Comparison of ENCODE assay signal across 22 mouse cellular contexts in genomic region chr19:12585310-12585709, GRCm38 (mm10). TPM values are rescaled to one million over a fixed set of nuclear protein-coding genes. Genes with fewer than 3 reads are reported as not detected.
DNase-seq lines count a peak whose midpoint lies in the region; ATAC-seq and TF ChIP-seq lines count a peak whose summit lies in the region.
"Had no signal": no experiment of that assay in that cellular context is flagged by ENCODE, and none has a peak within 500 bp of the region (broad histone marks: within the 10 kb centered on the region; RNA-seq: fewer than 3 reads in every experiment).

No protein-coding gene starts in this region.

- no peaks in the 10 kb centered on the region for H3K4me1 ChIP-seq in lung, embryonic 14.5 days (ENCODE audit: insufficient read depth)
- H3K4me1 ChIP-seq: forebrain, embryonic 12.5 days; midbrain, embryonic 10.5 days; neural tube, embryonic 15.5 days had no signal

- no peak overlapping the region for H3K4me3 ChIP-seq in lung, embryonic 14.5 days (ENCODE audit: low read depth, low read length)
- H3K4me3 ChIP-seq: forebrain, embryonic 12.5 days; heart, embryonic 13.5 days; midbrain, embryonic 10.5 days; neural tube, embryonic 15.5 days had no signal

- no peak overlapping the region for H3K27ac ChIP-seq in lung, embryonic 14.5 days (ENCODE audit: low read depth)
- H3K27ac ChIP-seq: forebrain, embryonic 12.5 days; heart, embryonic 13.5 days; hindbrain, embryonic 14.5 days; midbrain, embryonic 10.5 days; neural tube, embryonic 15.5 days had no signal

- no peak overlapping the region for H3K9ac ChIP-seq in lung, embryonic 14.5 days
- H3K9ac ChIP-seq: forebrain, embryonic 12.5 days; heart, embryonic 13.5 days; hindbrain, embryonic 14.5 days; neural tube, embryonic 15.5 days had no signal

- WGBS in lung, embryonic 14.5 days: 63% methylated on average over 4 of the region's 4 CpGs

- intact Hi-C loops in heart, postnatal 25 days (cut with DNase I): no loop called here

- no peak overlapping the region for H3K4me2 ChIP-seq in lung, embryonic 14.5 days
- H3K4me2 ChIP-seq: forebrain, embryonic 12.5 days; heart, embryonic 13.5 days; hindbrain, embryonic 14.5 days; neural tube, embryonic 15.5 days had no signal

- DNase-seq in heart, adult 18-20 months: peak; percentile 30 to 60
- no peak for DNase-seq in heart, postnatal 25 days (ENCODE audit: low spot score)
- DNase-seq in lung, embryonic 14.5 days: peak; percentile 30
- DNase-seq in lung, postnatal 10 days: no peak
- DNase-seq in layer of hippocampus, adult 9-10 months (ENCODE audit: low spot score): no peak
- no peak for DNase-seq in adrenal gland, postnatal 36 days
- DNase-seq: adrenal gland, adult 8-10 months; cerebellum, adult 9-11 months; embryo, embryonic 11 days; kidney, adult 9 months; spleen, adult 18-20 months had no signal

- H3K36me3 ChIP-seq in lung, embryonic 14.5 days (ENCODE audit: insufficient read depth): peaks cover 15% of the 10 kb centered on the region
- H3K36me3 ChIP-seq: neural tube, embryonic 15.5 days had no signal

- no peaks in the 10 kb centered on the region for H3K9me3 ChIP-seq in lung, embryonic 14.5 days (ENCODE audit: low read depth, low read length)
- H3K9me3 ChIP-seq: forebrain, embryonic 12.5 days; heart, embryonic 13.5 days; midbrain, embryonic 10.5 days; neural tube, embryonic 15.5 days had no signal

- no peak for ATAC-seq in lung, embryonic 14.5 days (ENCODE audit: insufficient read depth)
- peak; percentile 63 for ATAC-seq in common myeloid progenitor, adult 5-6 weeks (replicated peaks; ENCODE audit: low read depth, poor library complexity, severe bottlenecking)
- ATAC-seq in neutrophil, adult 5-6 weeks (ENCODE audit: extremely low read depth, insufficient number of reproducible peaks, low FRiP score, poor library complexity, severe bottlenecking): peak; percentile 83

- no peaks in the 10 kb centered on the region for H3K27me3 ChIP-seq in lung, embryonic 14.5 days (ENCODE audit: insufficient read depth, low read length)
- H3K27me3 ChIP-seq: forebrain, embryonic 12.5 days; heart, embryonic 13.5 days; neural tube, embryonic 15.5 days had no signal

- no peak for TF ChIP-seq CTCF in lung, embryonic 14.5 days (IDR thresholded peaks at IDR 0.05; ENCODE audit: low read depth)

RNA-seq across cellular contexts. Expression of gene Gm4952, which starts 14.5 kb away (rescaled TPM):
- not detected for total RNA-seq in heart, adult 18-20 months (2021)
- total RNA-seq in heart, postnatal 25 days (2021): not detected
- polyA plus RNA-seq in lung, embryonic 14.5 days (2014; fragmentation: Nextera tagmentation; extraction: Ambion mirVana): not detected in 2 replicates
- not detected in 2 replicates for total RNA-seq in common myeloid progenitor, adult 5-6 weeks (2017)
- total RNA-seq in neutrophil, adult 5-6 weeks (2017): not detected in 2 replicates
- under 1 TPM in 1 of 2 experiments, not detected in 1; 0.53 TPM for total RNA-seq in adrenal gland, postnatal 36 days (2021)
- total RNA-seq: ES-E14; left cerebral cortex, adult 18-20 months had no signal
- polyA plus RNA-seq: forebrain, embryonic 12.5 days; hindbrain, embryonic 14.5 days; large intestine, adult 2 months; limb, embryonic 11.5 days; midbrain, embryonic 10.5 days had no signal

RNA-seq across cellular contexts. Expression of gene Fam111a, which starts 39.8 kb away (rescaled TPM):
- total RNA-seq in heart, adult 18-20 months (2021): 1 to 10 TPM; 4.9 to 5.6 TPM
- 1 to 10 TPM; 5.6 to 6.1 TPM for total RNA-seq in heart, postnatal 25 days (2021)
- 34.9 and 37.9 TPM in 2 replicates for polyA plus RNA-seq in lung, embryonic 14.5 days (2014; fragmentation: Nextera tagmentation; extraction: Ambion mirVana)
- 182 and 222 TPM in 2 replicates for total RNA-seq in common myeloid progenitor, adult 5-6 weeks (2017)
- 326 and 339 TPM in 2 replicates for total RNA-seq in neutrophil, adult 5-6 weeks (2017)
- total RNA-seq in adrenal gland, postnatal 36 days (2021): 1 to 10 TPM; 3.2 to 6.4 TPM

RNA-seq across cellular contexts. Expression of gene Glyat, which starts 47.8 kb away (rescaled TPM):
- not detected for total RNA-seq in heart, adult 18-20 months (2021)
- total RNA-seq in heart, postnatal 25 days (2021): not detected
- not detected in 2 replicates for polyA plus RNA-seq in lung, embryonic 14.5 days (2014; fragmentation: Nextera tagmentation; extraction: Ambion mirVana)
- total RNA-seq in common myeloid progenitor, adult 5-6 weeks (2017): not detected in 2 replicates
- total RNA-seq in neutrophil, adult 5-6 weeks (2017): not detected in 2 replicates
- under 1 TPM in 1 of 2 experiments, not detected in 1; 0.33 TPM for total RNA-seq in adrenal gland, postnatal 36 days (2021)
- total RNA-seq: adrenal gland, adult 8-10 months; left cerebral cortex, adult 18-20 months had no signal
- polyA plus RNA-seq: forebrain, embryonic 12.5 days; hindbrain, embryonic 14.5 days; large intestine, adult 2 months; limb, embryonic 11.5 days; midbrain, embryonic 10.5 days had no signal

Comparison
In these comparisons a context has a peak if more than half of its experiments do, and no peak if none do; other contexts are left out.
1. DNase-seq: peak in heart, adult 18-20 months (2 of 2) and lung, embryonic 14.5 days (single experiment); none in heart, postnatal 25 days (single experiment), lung, postnatal 10 days (single experiment), layer of hippocampus, adult 9-10 months (single experiment) and adrenal gland, postnatal 36 days (0 of 2).
2. RNA of gene Fam111a, which starts 39.8 kb away (total RNA-seq): 326 to 339 TPM in neutrophil, adult 5-6 weeks and 182 to 222 TPM in common myeloid progenitor, adult 5-6 weeks; 3.2 to 6.4 TPM in adrenal gland, postnatal 36 days, 5.6 to 6.1 TPM in heart, postnatal 25 days and 4.9 to 5.6 TPM in heart, adult 18-20 months; every median in the first group is over 10 times any median in the second.